Mouse (Mus musculus): ENCODE measurements around the gene Prr23a2.

Gene Prr23a2

DNA sequence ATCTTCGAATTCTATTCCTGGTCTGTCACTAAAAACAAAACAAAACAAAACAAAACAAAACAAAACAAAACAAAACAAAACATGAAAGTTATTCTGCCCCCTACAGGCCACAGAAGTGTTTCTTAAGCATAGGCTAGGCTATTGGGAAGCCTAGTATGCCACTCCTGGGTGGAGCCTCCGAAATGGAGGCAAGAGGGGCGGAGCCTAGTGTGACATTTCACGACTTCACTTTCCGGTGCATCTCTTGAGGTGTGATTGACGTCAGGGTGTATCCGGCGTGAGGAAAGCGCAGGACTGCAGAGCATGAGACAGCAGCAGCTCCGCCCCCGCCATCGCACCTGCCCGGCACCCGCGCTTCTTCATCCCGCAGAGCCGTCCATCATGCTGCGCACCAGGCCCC is at the start of gene Prr23a2:
Prr23a2 (plus strand) TSS at position 285 of the 400 bp plus-strand sequence.
- no peak for DNase-seq (ENCODE audit: extremely low spot score, low read depth, low spot score)

GRCm38 (mm10) chr9:98807631-98808030 is 48.7 kb upstream of the Prr23a2 start:
- no peak for DNase-seq (ENCODE audit: extremely low spot score, low read depth, low spot score)

- DNase-seq (ENCODE audit: extremely low spot score, low read depth, low spot score): peak; percentile 8
Observed at GRCm38 (mm10) chr9:98809526-98809925, 46.8 kb upstream of the Prr23a2 start.

GRCm38 (mm10) chr9:98816066-98816465 is 40.2 kb upstream of the Prr23a2 start:
- no peak for DNase-seq (ENCODE audit: extremely low spot score, low read depth, low spot score)

- no peak for DNase-seq (ENCODE audit: extremely low spot score, low read depth, low spot score)
Observed at GRCm38 (mm10) chr9:98817592-98817991, 38.7 kb upstream of the Prr23a2 start.

GRCm38 (mm10) chr9:98818971-98819370 is 37.3 kb upstream of the Prr23a2 start:
- no peak for DNase-seq (ENCODE audit: extremely low spot score, low read depth, low spot score)

DNA sequence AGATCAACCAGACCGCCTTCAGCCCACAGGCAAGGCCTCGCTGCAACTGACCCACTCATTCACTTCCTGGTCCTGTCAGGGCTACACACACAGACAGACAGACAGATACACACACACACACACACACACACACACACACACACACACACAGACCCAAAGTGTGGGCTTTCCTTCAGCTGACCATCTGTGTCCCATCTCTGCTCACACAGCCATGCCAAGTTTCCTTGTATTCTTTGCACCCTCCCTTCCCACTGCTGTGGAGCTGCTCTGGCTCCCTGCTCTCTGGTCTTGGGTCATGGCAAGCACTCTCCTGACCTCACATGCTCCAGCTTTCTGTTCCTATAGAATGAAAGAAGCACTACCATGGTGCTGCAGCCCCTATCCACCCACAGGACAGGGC is 36.8 kb upstream of the Prr23a2 start:
- no peak for DNase-seq (ENCODE audit: extremely low spot score, low read depth, low spot score)

DNA sequence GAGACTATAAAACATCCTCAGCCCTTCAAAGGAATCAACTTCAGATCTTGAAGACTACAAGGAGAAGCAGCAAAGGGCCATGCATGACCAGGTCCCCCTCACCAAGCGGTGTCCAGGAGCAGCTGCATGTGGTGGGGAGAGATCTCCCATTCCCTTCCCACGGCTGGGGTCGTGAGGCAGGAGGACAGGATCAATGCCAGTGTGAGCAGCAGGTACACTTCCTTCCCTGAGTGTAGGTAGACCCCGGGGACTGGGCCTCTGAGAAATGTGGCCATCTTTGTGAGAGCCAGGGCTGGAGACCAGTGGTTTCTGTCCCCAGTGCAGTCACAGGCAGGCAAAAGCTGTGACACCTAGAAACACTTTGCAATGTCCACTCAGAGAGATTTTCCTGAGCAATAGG is 35.8 kb upstream of the Prr23a2 start:
- no peak for DNase-seq (ENCODE audit: extremely low spot score, low read depth, low spot score)

DNA sequence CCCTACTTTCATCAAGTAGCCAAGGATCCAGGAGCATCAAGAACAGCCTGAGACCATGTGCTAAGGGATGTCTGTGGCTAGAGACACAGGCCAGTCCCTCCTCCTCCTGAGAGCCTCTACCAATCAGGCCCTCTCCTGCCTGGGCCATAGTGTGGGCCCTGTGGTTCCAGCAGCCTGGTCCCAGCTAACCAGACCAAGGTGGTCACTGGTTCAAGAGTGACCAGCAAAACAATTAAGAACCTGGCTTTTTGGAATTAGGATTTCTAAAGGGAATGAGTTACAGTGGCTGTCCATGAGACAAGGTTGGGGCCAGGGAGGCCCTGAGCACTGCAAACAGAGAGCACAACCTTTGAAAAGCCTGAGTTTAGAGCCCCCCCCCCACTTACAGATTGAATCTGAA is 35.2 kb upstream of the Prr23a2 start:
- DNase-seq (ENCODE audit: extremely low spot score, low read depth, low spot score): no peak

GRCm38 (mm10) chr9:98823805-98824204 is 32.5 kb upstream of the Prr23a2 start:
- DNase-seq (ENCODE audit: extremely low spot score, low read depth, low spot score): no peak

GRCm38 (mm10) chr9:98829508-98829907 is 26.8 kb upstream of the Prr23a2 start:
- no peak for DNase-seq (ENCODE audit: extremely low spot score, low read depth, low spot score)

- DNase-seq (ENCODE audit: extremely low spot score, low read depth, low spot score): no peak
Observed at GRCm38 (mm10) chr9:98837537-98838074, 18.7 kb upstream of the Prr23a2 start.

- DNase-seq (ENCODE audit: extremely low spot score, low read depth, low spot score): no peak
Observed at GRCm38 (mm10) chr9:98842117-98842516, 14.2 kb upstream of the Prr23a2 start, which contains the start of gene Prr23a1. Gene Prr23a1, plus strand, starts transcription at chr9:98842503.

- DNase-seq (ENCODE audit: extremely low spot score, low read depth, low spot score): no peak
Observed at GRCm38 (mm10) chr9:98863463-98863862, 7.2 kb downstream of the Prr23a2 start.

DNA sequence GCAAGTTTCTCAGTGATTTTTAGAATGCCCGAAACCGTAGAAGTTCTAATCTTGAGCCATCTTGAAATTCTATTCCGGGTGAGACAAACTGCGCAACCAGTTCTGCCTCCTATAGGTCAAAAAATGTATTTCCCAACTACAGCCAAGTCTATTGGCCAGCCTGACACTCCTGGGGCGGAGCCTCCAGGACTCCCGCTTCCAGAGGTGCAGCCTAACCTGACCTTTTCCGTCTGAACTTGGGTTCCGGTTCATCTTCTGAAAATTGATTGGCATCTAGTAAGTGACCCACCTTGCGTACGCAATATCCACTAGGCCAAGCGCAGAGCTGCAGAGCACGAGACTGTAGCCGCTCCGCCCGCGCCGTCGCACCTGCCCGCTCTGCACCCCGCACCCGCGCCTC is 8.3 kb downstream of the Prr23a2 start, which contains the start of gene Prr23a3:
Prr23a3 (plus strand) TSS at position 197 of the 400 bp plus-strand sequence.
- no peak for DNase-seq (ENCODE audit: extremely low spot score, low read depth, low spot score)

GRCm38 (mm10) chr9:98901486-98901885 is 45.2 kb downstream of the Prr23a2 start:
- no peak for DNase-seq (ENCODE audit: extremely low spot score, low read depth, low spot score)

GRCm38 (mm10) chr9:98902819-98903218 is 46.5 kb downstream of the Prr23a2 start, which contains the start of gene 7420426K07Rik:
Gene 7420426K07Rik, plus strand, starts transcription at chr9:98903119.
- DNase-seq (ENCODE audit: extremely low spot score, low read depth, low spot score): no peak
